ENCODE assay signal across 9 mouse cellular contexts in the genomic region with DNA sequence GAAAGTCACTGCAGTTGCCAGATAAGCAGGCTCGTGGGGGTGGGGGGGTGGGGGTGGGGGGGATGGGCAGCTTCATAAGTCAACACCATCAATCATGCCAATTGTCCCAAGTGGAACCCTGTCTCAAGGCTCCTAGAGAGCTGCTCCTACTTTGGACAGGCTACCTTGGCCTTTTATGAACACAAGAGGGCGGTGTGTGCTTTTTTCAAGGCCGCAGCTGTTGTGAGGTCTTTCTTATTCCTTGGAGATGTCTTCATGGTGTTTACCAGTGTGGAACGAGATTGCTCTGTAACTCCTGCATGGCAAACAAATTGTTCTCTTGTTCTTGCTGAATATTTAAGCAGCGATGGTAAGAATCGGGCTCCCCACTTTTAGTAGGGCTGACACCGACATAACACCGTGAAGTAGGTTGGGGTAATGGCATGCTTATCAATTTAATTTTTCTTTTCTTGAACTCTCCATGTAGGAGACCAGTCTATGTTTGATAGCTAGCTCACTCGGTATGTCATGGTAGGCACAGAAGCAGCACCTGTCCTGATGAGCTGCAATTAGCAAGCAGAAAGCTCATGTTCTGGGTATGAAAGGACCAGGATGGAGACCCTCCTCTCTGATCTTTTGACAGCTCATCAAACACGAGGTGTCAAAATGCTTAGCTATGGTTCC.
DNase-seq lines count a peak whose midpoint lies in the region; ATAC-seq lines count a peak whose summit lies in the region.
"Had no signal": no experiment of that assay in that cellular context is flagged by ENCODE, and none has a peak within 500 bp of the region (broad histone marks: within the 10 kb centered on the region; RNA-seq: fewer than 3 reads in every experiment).

No protein-coding gene starts in this region.

- H3K27me3 ChIP-seq in hindbrain, embryonic 10.5 days (ENCODE audit: insufficient read depth, poor library complexity, severe bottlenecking), result no peaks in the 10 kb centered on the region
- no peaks in the 10 kb centered on the region for H3K27me3 ChIP-seq in midbrain, embryonic 13.5 days
- H3K27me3 ChIP-seq: limb, embryonic 12.5 days had no signal

- no peaks in the 10 kb centered on the region for H3K9me3 ChIP-seq in hindbrain, embryonic 10.5 days
- H3K9me3 ChIP-seq in midbrain, embryonic 13.5 days, result no peaks in the 10 kb centered on the region
- H3K9me3 ChIP-seq: limb, embryonic 12.5 days had no signal

- no peak overlapping the region for H3K9ac ChIP-seq in midbrain, embryonic 13.5 days (replicated peaks)
- H3K9ac ChIP-seq: limb, embryonic 12.5 days had no signal

- no peak overlapping the region for H3K27ac ChIP-seq in hindbrain, embryonic 10.5 days
- 0 out of 2 replicates have a peak overlapping the region, but pooled peaks have one; percentile 6 for H3K27ac ChIP-seq in midbrain, embryonic 13.5 days
- H3K27ac ChIP-seq: limb, embryonic 12.5 days had no signal

- 45% methylated on average over 10 of the region's 10 CpGs for whole genome bisulfite sequencing in hindbrain, embryonic 10.5 days
- WGBS in midbrain, embryonic 13.5 days, result 24% methylated on average over 10 of the region's 10 CpGs

- H3K36me3 ChIP-seq in hindbrain, embryonic 10.5 days, result no peaks in the 10 kb centered on the region
- no peaks in the 10 kb centered on the region for H3K36me3 ChIP-seq in midbrain, embryonic 13.5 days
- H3K36me3 ChIP-seq: limb, embryonic 12.5 days had no signal

- H3K4me1 ChIP-seq in hindbrain, embryonic 10.5 days (replicated peaks), result peaks cover 9% of the 10 kb centered on the region; the same call in 1 of the 2 replicates
- peaks cover 8% of the 10 kb centered on the region for H3K4me1 ChIP-seq in midbrain, embryonic 13.5 days (replicated peaks)

- ATAC-seq in midbrain, embryonic 13.5 days, result peak; percentile 89
- no peak for ATAC-seq in monocyte, adult 5-6 weeks (replicated peaks; ENCODE audit: insufficient number of reproducible peaks, low FRiP score, low TSS enrichment, poor library complexity, severe bottlenecking)

- peak; percentile 5 for DNase-seq in 3134 (ENCODE audit: extremely low read depth, insufficient read length, low spot score)
- DNase-seq in MN1 (ENCODE audit: low spot score), result peak; percentile 19
- DNase-seq in embryo, embryonic 9.5 days (ENCODE audit: extremely low spot score), result peak; percentile 42
- peak; percentile 54 for DNase-seq in hindbrain, embryonic 10.5 days (ENCODE audit: low spot score)
- peak; percentile 59 to 61 for DNase-seq in left cerebral cortex, adult 18-20 months (ENCODE audit: low spot score in 2 of 2)
- DNase-seq in c-Kit-positive CD71-positive TER-119-positive erythroid progenitor cells, embryonic 14.5 days (ENCODE audit: low spot score), result no peak

- no peak overlapping the region for H3K4me2 ChIP-seq in midbrain, embryonic 13.5 days (replicated peaks)
- H3K4me2 ChIP-seq: limb, embryonic 12.5 days had no signal

- H3K4me3 ChIP-seq in hindbrain, embryonic 10.5 days, result no peak overlapping the region
- H3K4me3 ChIP-seq in midbrain, embryonic 13.5 days (replicated peaks), result no peak overlapping the region
- H3K4me3 ChIP-seq: limb, embryonic 12.5 days had no signal
